Mouse (Mus musculus) olfactory bulb, adult 2 months (tissue): ENCODE results near the gene P3h4.

Experiments
- CTCF ChIP-seq: fragments of 200-500 bp; IDR thresholded peaks from 2 replicates; pipeline ENCODE4 v1.5.1; 2012; ENCODE audit warnings: low read depth, mild to moderate bottlenecking, low read length, moderate library complexity; ENCODE audit not compliant: insufficient read depth
- POLR2A ChIP-seq: fragments of 200-500 bp; IDR thresholded peaks from 2 replicates; pipeline ENCODE4 v1.6.1; 2012; ENCODE audit warnings: mild to moderate bottlenecking, low read depth, low read length, moderate library complexity; ENCODE audit not compliant: insufficient read depth

DNA sequence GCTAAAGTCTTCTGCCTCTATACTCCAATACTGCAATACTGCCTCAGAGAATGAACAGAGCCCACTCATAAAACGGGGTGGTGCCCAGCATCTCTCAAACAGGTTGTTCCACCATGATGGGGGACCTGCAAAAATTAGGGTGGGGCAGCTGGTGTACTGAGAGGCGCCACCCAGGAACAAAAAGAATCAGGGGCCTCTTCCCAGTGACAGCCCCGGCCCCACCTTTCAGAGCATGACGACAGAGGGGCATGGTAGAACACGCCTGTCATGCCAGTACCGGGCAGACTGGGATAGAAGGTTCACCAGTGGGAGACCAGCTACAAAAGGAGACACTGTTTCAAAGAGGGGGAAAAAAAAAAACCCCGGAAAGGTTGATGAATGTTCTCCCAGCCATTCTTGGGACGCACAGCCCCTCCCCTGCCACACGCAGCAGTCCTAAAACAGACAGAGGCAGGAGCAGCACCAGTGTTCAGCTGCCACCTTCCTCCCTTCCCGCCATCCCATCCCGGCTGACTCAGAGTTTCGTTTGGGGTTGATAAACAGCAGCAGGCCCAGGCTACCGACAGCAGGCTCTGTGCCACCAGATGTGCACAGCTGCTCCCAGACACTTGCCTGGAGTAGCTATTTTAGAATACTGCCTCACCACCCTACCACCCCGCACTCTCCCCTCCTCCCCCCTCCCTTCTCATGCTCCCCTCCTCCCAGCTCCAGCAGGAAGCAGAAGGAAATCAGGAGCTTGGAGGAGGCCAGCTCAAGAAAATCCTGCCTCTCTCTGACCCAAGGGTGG lies 26.9 kb downstream of the P3h4 start:
- TF ChIP-seq CTCF (no peak), POLR2A (no peak)
